Mouse (Mus musculus) inflammation-experienced regulatory T-cells, adult 16 weeks (primary cell): ENCODE data around the gene Olfr608. TPM values are rescaled to one million over a fixed set of nuclear protein-coding genes. Genes with fewer than 3 reads are reported as not detected.

ENCODE experiments used
- polyA plus RNA-seq: library from polyadenylated mRNA; unstranded; fragments of 100-300 nt; shearing (Covaris generic); gene quantifications from one replicate; pipeline ENCODE4 v1.2.1, GENCODE M21; 2017

The Olfr608 gene
- polyA plus RNA-seq = not detected

GRCm38 (mm10) chr7:103469577-103469976, at the start of gene Olfr608:
Gene Olfr608 (plus strand): TSS chr7:103469877.

GRCm38 (mm10) chr7:103445339-103445738, 24.3 kb upstream of the Olfr608 start, which contains the start of gene Olfr605:
Gene Olfr605 (minus strand): TSS chr7:103445439.

GRCm38 (mm10) chr7:103448746-103449145, 20.9 kb upstream of the Olfr608 start, which contains the start of gene Olfr606:
Gene Olfr606 (plus strand): TSS chr7:103449046.

GRCm38 (mm10) chr7:103497962-103498361, 28.3 kb downstream of the Olfr608 start, which contains the start of gene Olfr609:
Gene Olfr609 (minus strand): TSS chr7:103498062.

GRCm38 (mm10) chr7:103512022-103512421, 42.3 kb downstream of the Olfr608 start, which contains the start of gene Olfr610:
Gene Olfr610 (minus strand): TSS chr7:103512122.

GRCm38 (mm10) chr7:103520746-103521145, 51.1 kb downstream of the Olfr608 start, which contains the start of gene Olfr611:
Gene Olfr611 (minus strand): TSS chr7:103520846.

Other genes with a start within 250 kb of the Olfr608 start
- not detected for gene Usp17ld, start 217.4 kb upstream of the Olfr608 start, polyA plus RNA-seq
- not detected for gene Olfr596, start 164.2 kb upstream of the Olfr608 start, polyA plus RNA-seq
- gene Olfr597, start 153.6 kb upstream of the Olfr608 start, polyA plus RNA-seq = not detected
- not detected for gene Olfr598, start 146.3 kb upstream of the Olfr608 start, polyA plus RNA-seq
- gene Olfr599, start 134.0 kb upstream of the Olfr608 start, polyA plus RNA-seq = not detected
- gene Olfr600, start 120.2 kb upstream of the Olfr608 start, polyA plus RNA-seq = not detected
- gene Olfr601, start 107.2 kb upstream of the Olfr608 start, polyA plus RNA-seq = not detected
- gene Olfr603, start 83.7 kb upstream of the Olfr608 start, polyA plus RNA-seq = not detected
- gene Usp17lc, start 54.8 kb upstream of the Olfr608 start, polyA plus RNA-seq = not detected
- gene Olfr605, start 24.4 kb upstream of the Olfr608 start, polyA plus RNA-seq = not detected
- gene Olfr606, start 20.8 kb upstream of the Olfr608 start, polyA plus RNA-seq = not detected
- gene Olfr607, start 5.7 kb upstream of the Olfr608 start, polyA plus RNA-seq = 0.07 TPM
- not detected for gene Olfr609, start 28.2 kb downstream of the Olfr608 start, polyA plus RNA-seq
- gene Olfr610, start 42.2 kb downstream of the Olfr608 start, polyA plus RNA-seq = not detected
- gene Olfr611, start 51.0 kb downstream of the Olfr608 start, polyA plus RNA-seq = not detected
- not detected for gene Olfr612, start 72.8 kb downstream of the Olfr608 start, polyA plus RNA-seq
- gene Olfr613, start 78.2 kb downstream of the Olfr608 start, polyA plus RNA-seq = not detected
- gene Olfr615, start 86.2 kb downstream of the Olfr608 start, polyA plus RNA-seq = not detected
- not detected for gene Olfr616, start 99.3 kb downstream of the Olfr608 start, polyA plus RNA-seq
- not detected for gene Olfr617, start 103.2 kb downstream of the Olfr608 start, polyA plus RNA-seq
- gene Olfr618, start 120.2 kb downstream of the Olfr608 start, polyA plus RNA-seq = not detected
- gene Olfr619, start 130.7 kb downstream of the Olfr608 start, polyA plus RNA-seq = not detected
- not detected for gene Olfr620, start 142.7 kb downstream of the Olfr608 start, polyA plus RNA-seq
- not detected for gene Olfr622, start 172.8 kb downstream of the Olfr608 start, polyA plus RNA-seq
- not detected for gene Olfr623, start 193.8 kb downstream of the Olfr608 start, polyA plus RNA-seq
- not detected for gene Olfr624, start 201.3 kb downstream of the Olfr608 start, polyA plus RNA-seq
- not detected for gene Olfr625-ps1, start 212.8 kb downstream of the Olfr608 start, polyA plus RNA-seq
- gene Olfr243, start 244.8 kb downstream of the Olfr608 start, polyA plus RNA-seq = not detected